Mouse (Mus musculus) thymus, adult 2 months (tissue): ENCODE results near the gene Gcnt1. TPM values are rescaled to one million over a fixed set of nuclear protein-coding genes. Genes with fewer than 3 reads are reported as not detected.

Experiments
- DNase-seq: peaks from one replicate; pipeline ENCODE4 v3.0.0; 2021
- H3K27ac ChIP-seq: fragments of 200-500 bp; 2 replicates; pipeline ENCODE4 v1.5.1; 2012; ENCODE audit warnings: low read length, control low read depth; ENCODE audit not compliant: control insufficient read depth, insufficient read depth
- H3K27me3 ChIP-seq: fragments of 200-500 bp; 2 replicates; pipeline ENCODE4 v1.6.1; 2012; ENCODE audit warnings: mild to moderate bottlenecking, low read length, moderate library complexity, mixed read lengths; ENCODE audit not compliant: control insufficient read depth, insufficient read depth
- H3K36me3 ChIP-seq: fragments of 200-500 bp; 2 replicates; pipeline ENCODE4 v1.6.1; 2012; ENCODE audit warnings: mild to moderate bottlenecking, low read length, moderate library complexity; ENCODE audit not compliant: control insufficient read depth, insufficient read depth
- H3K4me1 ChIP-seq: fragments of 200-500 bp; replicated peaks from 2 replicates; pipeline ENCODE4 v1.6.1; 2012; ENCODE audit warnings: low read length; ENCODE audit not compliant: control insufficient read depth, insufficient read depth
- H3K4me3 ChIP-seq: fragments of 200-500 bp; 2 replicates; pipeline ENCODE4 v1.5.1; 2012; ENCODE audit warnings: mild to moderate bottlenecking, low read length, control low read depth, moderate library complexity; ENCODE audit not compliant: control insufficient read depth, insufficient read depth
- CTCF ChIP-seq: fragments of 200-500 bp; IDR thresholded peaks from 2 replicates; pipeline ENCODE4 v1.5.1; 2012; ENCODE audit warnings: mild to moderate bottlenecking, control low read depth, low read length, moderate library complexity, borderline replicate concordance; ENCODE audit not compliant: control insufficient read depth, poor library complexity, insufficient read depth; ENCODE audit errors: extremely low read depth
- POLR2A ChIP-seq: fragments of 200-500 bp; IDR thresholded peaks from 2 replicates; pipeline ENCODE4 v1.6.1; 2012; ENCODE audit warnings: mild to moderate bottlenecking, low read length, control low read depth, moderate library complexity; ENCODE audit not compliant: control insufficient read depth, poor library complexity, insufficient read depth; ENCODE audit errors: extremely low read depth
- WGBS: fragments of 180-500 bp; shearing (Covaris S2); methylation state at CpG from one replicate; pipeline ENCODE4 v1.1.7; 2018; 5-methylcytosine and 5-hydroxymethylcytosine counted together
- polyA plus RNA-seq: library from polyadenylated mRNA; depleted of rRNA; stranded (reverse); fragments of >200 nt; gene quantifications from 2 replicates; pipeline ENCODE4 v1.2.3, GENCODE M21; 2012

Gcnt1 gene
- polyA plus RNA-seq, 1 experiment: 3.0 TPM

DNA sequence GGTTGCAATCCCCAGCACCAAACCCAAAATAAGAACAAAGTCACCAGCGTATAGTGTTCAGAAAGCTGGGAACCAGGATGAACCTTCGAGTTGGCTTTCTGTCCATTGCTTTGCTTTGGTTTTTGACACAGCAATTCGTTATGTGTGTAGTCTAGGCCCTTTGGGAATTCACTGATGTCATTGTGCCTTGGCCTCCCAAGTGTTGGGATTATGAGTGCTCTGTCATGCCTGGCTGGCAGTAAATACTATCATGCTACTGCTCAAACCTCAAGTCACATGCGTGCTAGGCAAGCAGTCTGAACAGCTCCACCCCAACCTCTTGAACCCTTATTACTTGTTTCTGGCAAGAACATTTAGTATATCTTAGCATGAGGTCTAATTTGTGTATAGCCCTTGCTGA is 30.5 kb upstream of the Gcnt1 start:
- no peaks in the 10 kb centered on the region for H3K27me3 ChIP-seq
- DNase-seq: no peak
- H3K27ac ChIP-seq: no peak overlapping the region
- no peaks in the 10 kb centered on the region for H3K4me1 ChIP-seq
- TF ChIP-seq CTCF (no peak), POLR2A (no peak)
- WGBS: 93% methylated on average over 4 of the region's 4 CpGs
- H3K4me3 ChIP-seq: no peak overlapping the region
- peaks cover 18% of the 10 kb centered on the region; the same call in 1 of the 2 replicates for H3K36me3 ChIP-seq

DNA sequence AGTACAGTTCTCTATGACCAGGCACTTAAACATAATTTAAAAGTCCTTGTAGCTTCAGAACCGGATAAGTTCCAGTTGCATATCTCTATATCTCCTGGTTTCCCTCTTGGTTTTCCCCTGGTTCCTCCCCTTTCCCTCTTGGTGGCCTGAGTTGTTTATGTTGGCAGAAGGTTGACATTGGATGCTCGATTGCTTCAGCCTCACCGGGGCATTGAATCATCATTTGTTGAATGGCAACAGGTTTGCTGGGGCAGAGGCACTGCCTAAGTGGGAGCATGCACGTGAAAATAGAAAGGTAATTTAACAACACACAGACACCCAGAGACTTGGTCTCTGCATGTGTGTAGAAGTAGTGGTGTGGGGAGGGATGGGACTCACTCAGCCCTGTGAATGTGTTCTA is 27.9 kb upstream of the Gcnt1 start:
- Histone ChIP-seq H3K27ac (no peak overlapping the region), H3K36me3 (peaks cover 18% of the 10 kb centered on the region; the same call in 1 of the 2 replicates), H3K4me1 (no peaks in the 10 kb centered on the region), H3K4me3 (no peak overlapping the region), H3K27me3 (no peaks in the 10 kb centered on the region)
- TF ChIP-seq POLR2A (no peak), CTCF (no peak)
- DNase-seq: no peak
- 91% methylated on average over 4 of the region's 4 CpGs for WGBS

DNA sequence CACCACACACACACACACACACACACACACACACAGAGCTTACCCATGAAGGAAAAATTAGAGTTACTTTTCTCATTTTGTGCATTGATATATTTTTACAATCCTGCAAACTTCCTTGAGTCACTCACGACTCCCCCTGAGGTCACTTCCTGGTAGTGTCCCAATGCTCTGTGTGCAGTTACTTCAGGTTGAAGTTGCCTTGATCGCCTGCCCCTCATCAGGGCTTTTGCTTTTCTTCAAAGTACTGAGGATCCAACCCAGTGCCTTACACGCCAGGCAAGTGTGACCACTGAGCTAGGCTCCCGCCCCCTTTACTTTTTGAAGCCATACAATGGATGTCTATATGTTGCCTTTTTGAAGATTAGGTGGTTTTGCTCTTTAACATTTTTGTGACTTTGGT is 27.3 kb upstream of the Gcnt1 start:
- TF ChIP-seq CTCF (no peak), POLR2A (no peak)
- no peaks in the 10 kb centered on the region for H3K4me1 ChIP-seq
- WGBS: 96% methylated on average over 4 of the region's 4 CpGs
- no peak overlapping the region for H3K4me3 ChIP-seq
- no peak for DNase-seq
- peaks cover 18% of the 10 kb centered on the region; the same call in 1 of the 2 replicates for H3K36me3 ChIP-seq
- no peak overlapping the region for H3K27ac ChIP-seq
- H3K27me3 ChIP-seq: no peaks in the 10 kb centered on the region

DNA sequence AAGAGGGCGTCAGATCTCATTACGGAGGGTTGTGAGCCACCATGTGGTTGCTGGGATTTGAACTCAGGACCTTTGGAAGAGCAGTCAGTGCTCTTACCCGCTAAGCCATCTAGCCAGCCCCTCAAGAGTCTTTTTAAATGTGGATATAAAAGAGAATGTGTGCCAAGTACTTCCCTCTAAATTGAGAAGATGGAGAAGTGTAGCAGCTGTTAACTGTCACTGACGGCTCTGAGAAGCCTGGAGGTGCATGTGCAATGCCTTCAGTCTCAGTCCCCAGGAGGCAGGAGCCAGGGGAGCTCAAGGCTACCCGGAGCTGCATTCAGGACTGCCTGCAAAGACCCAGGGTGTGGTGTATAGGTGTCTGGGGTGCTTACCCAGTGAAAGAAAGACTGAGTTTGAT is 25.3 kb upstream of the Gcnt1 start:
- no peak overlapping the region for H3K4me3 ChIP-seq
- TF ChIP-seq POLR2A (no peak), CTCF (no peak)
- no peaks in the 10 kb centered on the region for H3K27me3 ChIP-seq
- no peak for DNase-seq
- WGBS: 88% methylated on average over 5 of the region's 5 CpGs
- H3K27ac ChIP-seq: no peak overlapping the region
- H3K36me3 ChIP-seq: peaks cover 18% of the 10 kb centered on the region; the same call in 1 of the 2 replicates
- no peaks in the 10 kb centered on the region; the same call in 1 of the 2 replicates for H3K4me1 ChIP-seq

- TF ChIP-seq POLR2A: no peak
- TF ChIP-seq CTCF: no peak
- no peak overlapping the region for H3K27ac ChIP-seq
- H3K4me1 ChIP-seq: no peaks in the 10 kb centered on the region; the same call in 1 of the 2 replicates
- no peak overlapping the region for H3K4me3 ChIP-seq
- H3K27me3 ChIP-seq: no peaks in the 10 kb centered on the region
- 90% methylated on average over 4 of the region's 4 CpGs for WGBS
- peaks cover 18% of the 10 kb centered on the region; the same call in 1 of the 2 replicates for H3K36me3 ChIP-seq
- no peak for DNase-seq
These were observed 24.2 kb upstream of the Gcnt1 start for GRCm38 (mm10) chr19:17396802-17397201.

DNA sequence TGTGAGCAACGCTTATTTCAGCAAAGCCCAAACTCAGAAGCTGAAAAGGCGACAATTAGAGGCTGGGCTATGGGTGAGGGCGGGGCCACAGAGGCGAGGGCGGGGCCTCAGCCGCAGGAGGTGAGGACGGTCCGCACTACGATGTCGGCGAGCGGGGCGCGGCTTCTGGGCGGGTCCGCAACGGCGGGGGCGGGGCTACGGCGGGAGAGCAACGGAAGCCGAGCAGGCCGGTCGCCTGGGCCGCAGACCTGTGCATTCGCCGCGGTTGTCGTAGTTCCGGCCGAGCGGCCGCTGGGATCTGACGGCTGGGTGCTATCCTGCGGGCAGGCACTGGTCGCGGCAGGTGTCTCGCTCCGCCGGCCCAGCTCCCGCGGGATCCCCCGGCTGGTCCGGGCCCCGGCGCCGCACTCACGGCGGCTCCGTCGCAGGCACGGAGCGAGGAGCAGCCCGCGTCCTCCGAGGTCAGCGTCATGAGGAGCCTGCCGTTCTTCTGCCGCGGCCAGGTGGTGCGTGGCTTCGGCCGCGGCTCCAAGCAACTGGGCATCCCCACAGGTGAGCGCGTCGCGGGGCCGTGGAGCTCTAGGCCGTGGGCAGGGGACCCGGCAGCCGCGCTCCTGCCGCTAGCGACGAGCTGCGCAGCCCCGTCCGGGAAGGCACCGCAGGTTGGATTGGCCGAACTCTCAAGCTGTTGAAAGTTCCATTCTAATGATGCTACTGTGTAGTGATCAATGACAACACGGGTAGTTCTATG is 21.4 kb upstream of the Gcnt1 start, which contains the start of gene Rfk:
Gene Rfk (plus strand): TSS at position 203 of the 751 bp plus-strand sequence.
- Histone ChIP-seq H3K4me1 (no peaks in the 10 kb centered on the region; the same call in 1 of the 2 replicates), H3K27me3 (no peaks in the 10 kb centered on the region)
- WGBS: under 1% methylated on average over 83 of the region's 83 CpGs

More for the DNA sequence above, 21.4 kb upstream of the Gcnt1 start, which contains the start of gene Rfk:
- TF ChIP-seq CTCF (no peak), POLR2A (peak; percentile 62; the same call in 1 of the 2 replicates)
- peaks cover 4% of the 10 kb centered on the region; the same call in 1 of the 2 replicates for H3K36me3 ChIP-seq
- peak within 1 kb of the TSS; percentile 67 for H3K4me3 ChIP-seq
- peak; percentile 90 for DNase-seq
- no peak within 1 kb of the TSS for H3K27ac ChIP-seq
